Mouse (Mus musculus): ENCODE measurements at regions not wholly inside any gene's neighbourhood (a gene's known extent, or its start where the extent isn't known, plus 50 kb on each side); places are given as distances from the start of the nearest gene placed in this dataset.
A peak's percentile ranks its signal among the peaks of the same experiment; 100 is the strongest.

GRCm38 (mm10) chr8:7489948-7490347 is 1171.1 kb downstream of the Efnb2 start:
- WGBS, result 14% methylated on average over 1 of the region's 1 CpGs
- no peaks in the 10 kb centered on the region for H3K36me3 ChIP-seq
- no peak; the same call in 1 of the 2 replicates for ATAC-seq (replicated peaks; ENCODE audit: insufficient number of reproducible peaks, insufficient read depth, low FRiP score, low read depth)
- no peak overlapping the region for H3K9ac ChIP-seq
- H3K4me2 ChIP-seq, result no peak overlapping the region
- H3K4me3 ChIP-seq, result no peak overlapping the region
- H3K9me3 ChIP-seq (replicated peaks), result no peaks in the 10 kb centered on the region
- no peaks in the 10 kb centered on the region for H3K4me1 ChIP-seq (replicated peaks)
- H3K27ac ChIP-seq, result no peak overlapping the region
- no peaks in the 10 kb centered on the region for H3K27me3 ChIP-seq

GRCm38 (mm10) chr8:7472153-7472796 is 1188.8 kb downstream of the Efnb2 start:
- Histone ChIP-seq H3K36me3 (no peaks in the 10 kb centered on the region), H3K27me3 (no peaks in the 10 kb centered on the region), H3K27ac (no peak overlapping the region), H3K4me2 (no peak overlapping the region), H3K9me3 (replicated peaks) (no peaks in the 10 kb centered on the region), H3K4me3 (no peak overlapping the region), H3K9ac (no peak overlapping the region), H3K4me1 (replicated peaks) (no peaks in the 10 kb centered on the region)
- WGBS, result 22% methylated on average over 7 of the region's 7 CpGs
- no peak for ATAC-seq (replicated peaks; ENCODE audit: insufficient number of reproducible peaks, insufficient read depth, low FRiP score, low read depth)

- 69% methylated on average over 4 of the region's 4 CpGs for WGBS
- Histone ChIP-seq H3K27me3 (no peaks in the 10 kb centered on the region), H3K4me3 (no peak overlapping the region), H3K9ac (no peak overlapping the region), H3K27ac (no peak overlapping the region), H3K9me3 (replicated peaks) (no peaks in the 10 kb centered on the region), H3K4me1 (replicated peaks) (no peaks in the 10 kb centered on the region), H3K4me2 (no peak overlapping the region), H3K36me3 (no peaks in the 10 kb centered on the region)
- no peak for ATAC-seq (replicated peaks; ENCODE audit: insufficient number of reproducible peaks, insufficient read depth, low FRiP score, low read depth)
These were observed 1191.8 kb downstream of the Efnb2 start for GRCm38 (mm10) chr8:7469261-7469660.

GRCm38 (mm10) chr8:7462798-7463197 is 1198.2 kb downstream of the Efnb2 start:
- ATAC-seq (replicated peaks; ENCODE audit: insufficient number of reproducible peaks, insufficient read depth, low FRiP score, low read depth), result no peak
- WGBS, result 57% methylated on average over 1 of the region's 1 CpGs

GRCm38 (mm10) chr8:7449361-7449760 is 1211.7 kb downstream of the Efnb2 start:
- no peak overlapping the region for H3K4me3 ChIP-seq
- H3K27me3 ChIP-seq, result no peaks in the 10 kb centered on the region
- ATAC-seq (replicated peaks; ENCODE audit: insufficient number of reproducible peaks, insufficient read depth, low FRiP score, low read depth), result no peak
- no peak overlapping the region for H3K4me2 ChIP-seq
- no peak overlapping the region for H3K27ac ChIP-seq
- no peak overlapping the region for H3K9ac ChIP-seq
- H3K36me3 ChIP-seq, result no peaks in the 10 kb centered on the region
- H3K9me3 ChIP-seq (replicated peaks), result no peaks in the 10 kb centered on the region
- H3K4me1 ChIP-seq (replicated peaks), result no peaks in the 10 kb centered on the region

More at GRCm38 (mm10) chr8:7462798-7463197, 1198.2 kb downstream of the Efnb2 start:
- no peaks in the 10 kb centered on the region for H3K27me3 ChIP-seq
- H3K36me3 ChIP-seq, result no peaks in the 10 kb centered on the region
- no peak overlapping the region for H3K4me3 ChIP-seq
- no peaks in the 10 kb centered on the region for H3K4me1 ChIP-seq (replicated peaks)
- H3K27ac ChIP-seq, result no peak overlapping the region
- H3K4me2 ChIP-seq, result no peak overlapping the region
- no peak overlapping the region for H3K9ac ChIP-seq
- H3K9me3 ChIP-seq (replicated peaks), result no peaks in the 10 kb centered on the region

- 47% methylated on average over 1 of the region's 1 CpGs for WGBS
- no peak overlapping the region for H3K9ac ChIP-seq
- no peak for ATAC-seq (replicated peaks; ENCODE audit: insufficient number of reproducible peaks, insufficient read depth, low FRiP score, low read depth)
- H3K27me3 ChIP-seq, result no peaks in the 10 kb centered on the region
- no peak overlapping the region for H3K27ac ChIP-seq
- H3K4me3 ChIP-seq, result no peak overlapping the region
- no peaks in the 10 kb centered on the region for H3K4me1 ChIP-seq (replicated peaks)
- no peak overlapping the region for H3K4me2 ChIP-seq
- no peaks in the 10 kb centered on the region for H3K36me3 ChIP-seq
- H3K9me3 ChIP-seq (replicated peaks), result no peaks in the 10 kb centered on the region
These were observed 1214.0 kb downstream of the Efnb2 start for GRCm38 (mm10) chr8:7447026-7447425.

GRCm38 (mm10) chr8:7440829-7441228 is 1220.2 kb downstream of the Efnb2 start:
- Histone ChIP-seq H3K36me3 (no peaks in the 10 kb centered on the region), H3K27me3 (no peaks in the 10 kb centered on the region), H3K4me2 (no peak overlapping the region), H3K4me3 (no peak overlapping the region), H3K9ac (no peak overlapping the region), H3K4me1 (replicated peaks) (0 out of 2 replicates have a peak, but pooled peaks cover 4% of the 10 kb centered on the region), H3K9me3 (replicated peaks) (no peaks in the 10 kb centered on the region), H3K27ac (no peak overlapping the region)
- no peak for ATAC-seq (replicated peaks; ENCODE audit: insufficient number of reproducible peaks, insufficient read depth, low FRiP score, low read depth)

GRCm38 (mm10) chr8:7440278-7440684 is 1220.8 kb downstream of the Efnb2 start:
- Histone ChIP-seq H3K27me3 (no peaks in the 10 kb centered on the region), H3K9me3 (replicated peaks) (no peaks in the 10 kb centered on the region), H3K9ac (no peak overlapping the region), H3K27ac (no peak overlapping the region), H3K36me3 (no peaks in the 10 kb centered on the region), H3K4me1 (replicated peaks) (0 out of 2 replicates have a peak, but pooled peaks cover 4% of the 10 kb centered on the region), H3K4me2 (peak overlapping the region; percentile 46), H3K4me3 (no peak overlapping the region; the same call in 1 of the 2 replicates)
- 15% methylated on average over 4 of the region's 4 CpGs for WGBS
- no peak for ATAC-seq (replicated peaks; ENCODE audit: insufficient number of reproducible peaks, insufficient read depth, low FRiP score, low read depth)

GRCm38 (mm10) chr8:7439869-7440268 is 1221.2 kb downstream of the Efnb2 start:
- no peak for ATAC-seq (replicated peaks; ENCODE audit: insufficient number of reproducible peaks, insufficient read depth, low FRiP score, low read depth)
- H3K9ac ChIP-seq, result no peak overlapping the region
- H3K9me3 ChIP-seq (replicated peaks), result no peaks in the 10 kb centered on the region
- H3K36me3 ChIP-seq, result no peaks in the 10 kb centered on the region
- 49% methylated on average over 3 of the region's 3 CpGs for WGBS
- no peaks in the 10 kb centered on the region for H3K27me3 ChIP-seq
- H3K4me2 ChIP-seq, result no peak overlapping the region
- no peak overlapping the region for H3K4me3 ChIP-seq
- no peak overlapping the region for H3K27ac ChIP-seq
- 0 out of 2 replicates have a peak, but pooled peaks cover 4% of the 10 kb centered on the region for H3K4me1 ChIP-seq (replicated peaks)

- H3K9me3 ChIP-seq (replicated peaks), result no peaks in the 10 kb centered on the region
- no peaks in the 10 kb centered on the region for H3K4me1 ChIP-seq (replicated peaks)
- ATAC-seq (replicated peaks; ENCODE audit: insufficient number of reproducible peaks, insufficient read depth, low FRiP score, low read depth), result no peak
- no peak overlapping the region for H3K9ac ChIP-seq
- H3K4me2 ChIP-seq, result no peak overlapping the region
- H3K36me3 ChIP-seq, result no peaks in the 10 kb centered on the region
- H3K27ac ChIP-seq, result no peak overlapping the region
- no peak overlapping the region for H3K4me3 ChIP-seq
- no peaks in the 10 kb centered on the region for H3K27me3 ChIP-seq
These were observed 1230.6 kb downstream of the Efnb2 start for GRCm38 (mm10) chr8:7430482-7430881.

- Histone ChIP-seq H3K4me1 (replicated peaks) (no peaks in the 10 kb centered on the region), H3K27me3 (no peaks in the 10 kb centered on the region), H3K36me3 (no peaks in the 10 kb centered on the region), H3K4me3 (no peak overlapping the region), H3K9ac (no peak overlapping the region), H3K4me2 (no peak overlapping the region), H3K9me3 (replicated peaks) (no peaks in the 10 kb centered on the region), H3K27ac (no peak overlapping the region)
- WGBS, result 80% methylated on average over 2 of the region's 2 CpGs
- ATAC-seq (replicated peaks; ENCODE audit: insufficient number of reproducible peaks, insufficient read depth, low FRiP score, low read depth), result no peak
These were observed 1262.9 kb downstream of the Efnb2 start for GRCm38 (mm10) chr8:7398175-7398574.

- Histone ChIP-seq H3K9ac (no peak overlapping the region), H3K27me3 (no peaks in the 10 kb centered on the region), H3K9me3 (replicated peaks) (no peaks in the 10 kb centered on the region), H3K4me2 (no peak overlapping the region), H3K27ac (no peak overlapping the region), H3K36me3 (no peaks in the 10 kb centered on the region), H3K4me3 (no peak overlapping the region), H3K4me1 (replicated peaks) (no peaks in the 10 kb centered on the region)
- no peak for ATAC-seq (replicated peaks; ENCODE audit: insufficient number of reproducible peaks, insufficient read depth, low FRiP score, low read depth)
- 34% methylated on average over 5 of the region's 5 CpGs for WGBS
These were observed 1263.6 kb downstream of the Efnb2 start for GRCm38 (mm10) chr8:7397355-7397862.

Measured in heart, embryonic 15.5 days (tissue).